Mouse (Mus musculus): Measurements from ENCODE around the gene Wdr24.

Wdr24 gene

DNA sequence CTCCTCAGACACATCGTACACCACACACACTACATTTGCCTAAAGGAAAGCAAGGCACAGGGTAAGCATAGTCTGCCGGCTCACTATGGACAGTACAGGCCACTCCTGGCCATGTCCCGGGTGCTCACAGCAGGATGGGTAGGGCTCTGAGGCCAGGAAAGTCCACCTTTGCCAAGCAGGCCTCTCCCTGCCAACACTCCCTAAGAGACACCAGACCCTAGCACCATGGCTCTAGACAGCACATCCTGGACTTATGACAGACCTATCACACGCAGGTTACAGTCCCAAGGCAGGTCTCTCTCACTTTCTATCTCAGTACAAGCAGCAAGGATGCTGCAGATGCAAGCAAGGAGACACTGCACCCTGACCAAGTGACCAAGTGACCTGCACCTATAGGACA is 19.7 kb downstream of the Wdr24 start:
- CTCF ChIA-PET: interaction anchor here in 1 of 4 experiments (1.3 kb wide), 1 partner anchor 11 kb away, joined by 3 read pairs; the partner anchor contains the start of gene Stub1
- POLR2A ChIA-PET: interaction anchor here in 3 of 4 experiments (1.0 to 8.7 kb wide), 3 partner anchors 10 to 23 kb away, joined by 3 to 114 read pairs (median 14); partner anchors contain the start of genes Stub1 (in 2 of the 3) and Jmjd8 (in 1 of the 3)

DNA sequence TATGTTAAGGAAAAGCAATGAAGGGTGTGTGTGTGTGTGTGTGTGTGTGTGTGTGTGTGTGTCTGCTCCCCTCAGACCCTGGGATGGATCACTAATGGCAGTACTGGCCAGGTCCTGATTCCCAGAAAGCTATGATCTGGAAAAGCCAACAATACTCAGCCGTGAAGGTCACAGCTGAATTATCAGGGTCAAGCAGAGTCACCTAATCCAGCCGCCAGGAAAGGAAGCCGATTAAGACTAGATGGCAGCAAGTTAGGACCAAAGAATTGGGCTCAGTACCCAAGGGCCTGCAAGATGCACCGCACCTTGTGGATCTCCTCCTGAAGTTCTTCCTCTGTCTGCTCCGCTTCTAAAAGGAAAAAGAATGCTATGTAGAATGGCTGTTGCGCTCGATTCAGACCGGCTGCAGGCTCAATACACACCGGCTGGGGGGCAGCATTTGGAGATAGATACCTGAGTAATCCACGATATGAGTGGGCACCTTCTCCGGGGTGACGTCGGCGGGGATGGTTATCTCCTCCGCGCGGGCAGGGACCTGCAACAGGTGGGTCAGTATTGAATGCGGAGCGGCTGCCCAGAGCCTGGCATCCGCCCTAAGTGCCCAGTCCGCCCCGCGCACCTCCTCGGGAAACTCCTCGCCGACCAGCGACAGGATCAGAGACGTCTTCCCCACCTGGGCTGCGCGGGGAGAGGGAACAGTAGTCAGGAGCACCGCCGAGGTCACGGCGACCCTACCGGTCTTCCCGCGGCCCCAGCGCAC is 20.4 kb downstream of the Wdr24 start:
- ChIA-PET CTCF (interaction anchor here in 3 of 4 experiments (0.7 to 1.5 kb wide), 10 partner anchors 11 to 165 kb away, joined by 3 to 6 read pairs (median 4); partner anchors contain the start of genes Stub1 (in 3 of the 3), Jmjd8 (in 1 of the 3) and Mcrip2 (in 1 of the 3)), POLR2A (interaction anchor here in 3 of 4 experiments (0.5 to 8.7 kb wide), 35 partner anchors 7 to 1174 kb away, joined by 3 to 114 read pairs (median 4); partner anchors contain the start of genes Mcrip2 (in 3 of the 3), Stub1 (in 3 of the 3), Jmjd8 (in 2 of the 3) and Wdr90 (in 2 of the 3))

DNA sequence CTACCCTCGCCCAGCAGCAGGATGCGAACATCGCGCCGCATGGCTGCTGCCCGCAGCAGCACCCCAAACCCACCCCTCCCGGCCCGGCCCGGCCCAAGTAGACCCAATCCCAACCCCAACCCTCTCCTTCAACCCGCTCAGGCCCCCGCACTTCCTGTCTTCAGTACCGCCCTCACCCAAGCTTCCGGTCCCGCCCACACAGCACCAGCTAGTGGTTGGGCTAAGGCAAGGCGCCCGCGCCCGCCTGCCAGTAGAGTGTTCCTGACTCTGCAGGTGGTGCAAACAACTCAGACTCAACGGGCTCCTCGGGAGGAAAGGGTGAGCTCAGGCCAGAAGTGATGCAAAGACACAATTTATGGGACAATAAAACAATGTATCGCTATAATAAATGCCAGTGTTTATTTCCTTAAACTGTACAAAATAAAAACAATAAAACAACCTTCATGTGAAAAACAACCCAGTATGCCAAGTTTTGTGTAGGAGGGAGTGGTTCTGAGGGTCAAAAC is 21.0 kb downstream of the Wdr24 start, which contains the start of gene Rhot2:
Rhot2 (minus strand) TSS at position 456 of the 506 bp plus-strand sequence.
- CTCF ChIA-PET: interaction anchor here in 3 of 4 experiments (0.6 to 1.5 kb wide), 13 partner anchors 10 to 874 kb away, joined by 3 to 9 read pairs (median 4); partner anchors contain the start of genes Stub1 (in 3 of the 3), Jmjd8 (in 1 of the 3) and Mcrip2 (in 1 of the 3)
- POLR2A ChIA-PET: interaction anchor here in 3 of 4 experiments (0.5 to 8.7 kb wide), 38 partner anchors 8 to 1173 kb away, joined by 3 to 114 read pairs (median 4); partner anchors contain the start of genes Mcrip2 (in 3 of the 3), Stub1 (in 3 of the 3), Jmjd8 (in 2 of the 3) and Wdr90 (in 2 of the 3)

- ChIA-PET POLR2A (interaction anchor here in 3 of 4 experiments (1.0 to 4.2 kb wide), 13 partner anchors 8 to 107 kb away, joined by 3 to 18 read pairs (median 5); partner anchors contain the start of genes Jmjd8 (in 2 of the 3), Rhot2 (in 2 of the 3), Mcrip2 (in 1 of the 3) and Mettl26 (in 1 of the 3)), CTCF (interaction anchor here in 1 of 4 experiments (1.1 kb wide), 1 partner anchor 59 kb away, joined by 4 read pairs; no protein-coding TSS in a partner anchor)
These were observed 36.8 kb downstream of the Wdr24 start for GRCm38 (mm10) chr17:25860229-25860628.

- CTCF ChIA-PET: interaction anchor here (0.6 to 1.1 kb wide), 7 partner anchors 14 to 316 kb away, joined by 3 to 4 read pairs (median 3); partner anchors contain the start of genes Chtf18 (in 1 of the 4), Mettl26 (in 1 of the 4) and Rpusd1 (in 1 of the 4)
- POLR2A ChIA-PET: interaction anchor here (0.5 to 4.2 kb wide), 30 partner anchors 8 to 456 kb away, joined by 3 to 18 read pairs (median 4); partner anchors contain the start of genes Stub1 (in 3 of the 4), Capn15 (in 2 of the 4), Jmjd8 (in 2 of the 4) and Mettl26 (in 2 of the 4)
These were observed 37.6 kb downstream of the Wdr24 start, which contains the start of gene Wdr90 for GRCm38 (mm10) chr17:25860832-25861703. Gene Wdr90, minus strand, starts transcription at chr17:25861501.

GRCm38 (mm10) chr17:25861704-25862612 is 38.5 kb downstream of the Wdr24 start:
- ChIA-PET CTCF (interaction anchor here (0.6 to 1.0 kb wide), 7 partner anchors 13 to 315 kb away, joined by 3 read pairs; partner anchors contain the start of gene Mettl26 (in 1 of the 4)), POLR2A (interaction anchor here (0.5 to 4.2 kb wide), 26 partner anchors 10 to 457 kb away, joined by 3 to 18 read pairs (median 4); partner anchors contain the start of genes Stub1 (in 3 of the 4), Capn15 (in 2 of the 4), Mettl26 (in 2 of the 4) and Rhbdl1 (in 2 of the 4))

DNA sequence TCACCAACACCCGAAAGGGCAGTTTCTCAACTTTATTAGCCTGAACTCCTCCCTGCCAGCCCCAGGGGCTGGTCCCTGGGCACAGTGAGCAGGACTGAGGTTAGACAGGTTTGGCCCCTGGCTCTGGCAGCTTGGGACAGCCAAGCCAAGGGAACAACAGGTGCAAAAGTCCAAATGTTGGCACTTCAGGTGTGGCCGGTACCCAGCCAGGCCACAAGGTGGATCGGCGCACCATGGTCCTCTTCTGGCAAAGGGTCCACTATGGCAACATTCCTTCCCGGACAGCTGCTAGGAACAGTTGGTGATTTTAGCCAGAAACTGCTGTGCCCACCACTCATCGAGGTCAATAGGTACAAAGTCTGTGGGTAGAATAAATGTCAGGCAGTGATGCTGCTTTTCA is 40.3 kb downstream of the Wdr24 start:
- CTCF ChIA-PET: no interaction called here

DNA sequence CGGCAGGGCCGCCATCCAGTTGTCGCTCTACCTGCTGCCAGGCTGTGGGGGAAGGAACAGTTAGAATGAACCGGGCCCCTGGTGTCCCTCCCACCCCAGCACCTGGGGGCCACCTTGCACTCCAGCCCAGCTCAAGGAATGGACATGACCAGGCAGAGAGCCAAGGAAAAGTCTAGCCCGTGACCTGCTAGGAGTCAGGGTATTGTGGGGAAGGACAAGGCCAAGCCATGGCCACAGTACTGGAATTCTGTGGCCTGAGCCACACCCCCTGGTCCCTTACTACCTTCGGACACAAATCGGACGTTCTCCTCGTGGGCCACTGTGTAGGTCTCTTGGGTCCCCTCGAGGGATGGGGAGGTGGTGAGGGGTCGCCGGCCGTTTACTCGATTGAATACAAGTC is 40.9 kb downstream of the Wdr24 start:
- ChIA-PET CTCF (interaction anchor here in 2 of 4 experiments (0.6 kb wide), 2 partner anchors 15 to 551 kb away, joined by 3 to 5 read pairs; no protein-coding TSS in a partner anchor), POLR2A (interaction anchor here in 3 of 4 experiments (0.5 to 1.6 kb wide), 7 partner anchors 10 to 90 kb away, joined by 3 to 9 read pairs (median 4); partner anchors contain the start of genes Mettl26 (in 1 of the 3), Rhbdl1 (in 1 of the 3) and Rhot2 (in 1 of the 3))

More for the DNA sequence above, 40.3 kb downstream of the Wdr24 start:
- POLR2A ChIA-PET: interaction anchor here in 2 of 4 experiments (0.6 to 4.2 kb wide), 7 partner anchors 11 to 91 kb away, joined by 3 to 18 read pairs (median 5); partner anchors contain the start of genes Mettl26 (in 2 of the 2), Rhbdl1 (in 1 of the 2), Rhot2 (in 1 of the 2) and Stub1 (in 1 of the 2)

- ChIA-PET POLR2A (interaction anchor here in 2 of 4 experiments (1.0 to 1.6 kb wide), 2 partner anchors 9 kb away, joined by 3 to 9 read pairs; partner anchors contain the start of gene Mettl26 (in 1 of the 2)), CTCF (no interaction called here)
These were observed 41.9 kb downstream of the Wdr24 start for GRCm38 (mm10) chr17:25865288-25865687.

GRCm38 (mm10) chr17:25866172-25866571 is 42.7 kb downstream of the Wdr24 start:
- ChIA-PET POLR2A (interaction anchor here in 2 of 4 experiments (0.7 to 4.5 kb wide), 6 partner anchors 9 to 33 kb away, joined by 3 to 45 read pairs (median 6); partner anchors contain the start of genes Wfikkn1 (in 2 of the 2), Mettl26 (in 1 of the 2), Rhot2 (in 1 of the 2) and Stub1 (in 1 of the 2)), CTCF (no interaction called here)

DNA sequence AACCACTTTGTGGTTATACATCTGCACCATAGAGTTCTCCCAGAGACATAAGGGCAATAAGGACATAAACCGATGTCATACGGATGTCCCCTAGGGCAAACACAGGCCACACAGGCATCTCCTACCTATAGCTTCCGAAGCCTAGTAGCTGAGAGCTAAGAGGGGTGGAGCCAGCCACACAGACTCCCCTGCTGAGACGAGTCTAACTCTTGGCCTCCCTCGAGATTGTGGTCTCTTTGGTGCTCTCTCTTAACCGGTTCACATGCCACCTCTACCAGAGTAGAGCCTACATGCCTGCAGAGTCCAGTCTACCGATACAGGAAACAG is 44.0 kb downstream of the Wdr24 start:
- ChIA-PET POLR2A (interaction anchor here (0.6 to 4.5 kb wide), 28 partner anchors 9 to 297 kb away, joined by 3 to 45 read pairs (median 6); partner anchors contain the start of genes Stub1 (in 3 of the 4), Rhbdl1 (in 2 of the 4), Rhot2 (in 2 of the 4) and Wdr24 (in 2 of the 4)), CTCF (interaction anchor here in 2 of 4 experiments (0.7 to 2.2 kb wide), 4 partner anchors 11 to 28 kb away, joined by 4 to 21 read pairs (median 8); partner anchors contain the start of gene Rhot2 (in 1 of the 2))

DNA sequence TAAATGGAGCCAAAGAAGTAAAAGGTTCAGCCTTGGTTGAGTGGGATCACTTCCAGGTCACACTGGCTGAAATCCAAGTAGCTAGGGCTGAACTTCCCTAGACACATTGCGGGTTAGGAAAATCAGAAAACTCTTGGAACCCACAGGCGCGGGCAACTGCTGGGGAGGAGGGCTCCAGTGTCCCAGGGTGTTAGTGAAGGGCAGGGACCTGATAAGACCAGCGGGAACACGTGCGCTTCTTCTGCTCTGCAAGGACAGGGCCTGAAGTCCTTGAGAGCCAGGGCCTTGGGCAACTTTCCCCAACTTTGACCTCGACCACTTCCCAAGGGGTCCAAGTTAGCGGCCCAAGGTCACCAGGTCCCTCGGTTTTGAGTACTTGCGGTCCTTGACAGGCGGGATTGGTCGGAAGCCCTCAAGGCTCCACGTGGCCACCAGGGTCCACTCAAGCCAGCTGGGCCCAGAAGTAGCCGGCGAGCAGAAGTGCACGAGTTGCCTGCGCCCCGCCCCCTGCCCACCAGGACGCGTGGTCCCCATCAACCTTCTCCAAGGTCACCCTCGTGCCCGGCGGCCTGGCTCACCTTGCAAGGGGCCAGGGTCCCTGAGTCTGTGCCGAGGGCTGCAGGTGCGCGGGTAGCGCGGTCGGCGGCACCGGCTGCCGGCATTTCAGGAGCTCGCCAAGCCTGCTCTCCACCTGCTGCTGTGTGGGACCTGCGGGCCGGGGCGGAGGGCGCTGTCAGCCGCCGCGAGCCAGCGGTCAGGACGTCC is 44.6 kb downstream of the Wdr24 start:
- ChIA-PET CTCF (interaction anchor here (0.6 to 2.2 kb wide), 18 partner anchors 11 to 1180 kb away, joined by 3 to 21 read pairs (median 4); partner anchors contain the start of genes Wfikkn1 (in 2 of the 4), Rhot2 (in 1 of the 4), Sox8 (in 1 of the 4) and Stub1 (in 1 of the 4)), POLR2A (interaction anchor here (0.6 to 4.5 kb wide), 57 partner anchors 8 to 751 kb away, joined by 3 to 45 read pairs (median 4); partner anchors contain the start of genes Wfikkn1 (in 4 of the 4), Rhot2 (in 3 of the 4), Stub1 (in 3 of the 4) and Rhbdl1 (in 2 of the 4))

DNA sequence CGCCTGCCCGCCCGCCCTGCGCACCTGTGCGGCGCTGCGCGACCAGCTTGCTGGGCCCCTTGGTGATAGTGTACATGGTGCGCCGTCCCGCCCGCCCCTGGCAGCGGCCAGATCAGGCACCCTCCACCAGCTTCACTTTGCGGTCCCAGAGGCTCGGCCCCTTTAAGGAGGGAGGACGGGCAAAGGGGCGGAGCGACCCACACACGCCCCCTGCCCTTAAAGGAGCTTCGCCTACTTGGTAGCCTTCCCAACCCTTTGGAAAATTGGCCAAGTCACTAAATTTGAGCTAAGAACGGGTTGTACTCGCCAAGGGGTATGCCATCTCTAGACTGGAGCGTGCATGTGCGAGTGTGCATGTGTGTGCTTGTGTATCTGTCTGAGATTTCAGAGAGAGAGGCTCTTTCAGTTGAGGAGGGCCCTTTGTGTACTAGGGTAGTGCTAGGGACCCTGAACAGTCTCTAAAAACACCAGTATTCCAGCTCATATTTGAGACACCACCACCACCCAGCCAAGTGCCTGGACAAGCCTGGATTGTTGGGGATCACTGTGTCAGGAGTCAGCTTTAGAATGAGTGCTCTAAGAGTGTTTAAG is 45.3 kb downstream of the Wdr24 start, which contains the start of gene Mcrip2:
Mcrip2 (minus strand) TSS at position 164 of the 591 bp plus-strand sequence.
- ChIA-PET CTCF (interaction anchor here (0.6 to 2.2 kb wide), 19 partner anchors 10 to 1179 kb away, joined by 3 to 21 read pairs (median 4); partner anchors contain the start of genes Wfikkn1 (in 2 of the 4), Rhot2 (in 1 of the 4), Sox8 (in 1 of the 4) and Stub1 (in 1 of the 4)), POLR2A (interaction anchor here (0.6 to 4.5 kb wide), 53 partner anchors 9 to 752 kb away, joined by 3 to 45 read pairs (median 4); partner anchors contain the start of genes Wfikkn1 (in 4 of the 4), Rhbdl1 (in 3 of the 4), Rhot2 (in 3 of the 4) and Stub1 (in 3 of the 4))
